Mouse (Mus musculus): ENCODE data around the gene Sh2d1b1.
"Not testable (repeated sequence)": the region's sequence is repeated elsewhere in the genome, so short reads cannot be mapped to it uniquely, and the experiment has no call there.

Gene Sh2d1b1

GRCm38 (mm10) chr1:170277016-170277415, at the start of gene Sh2d1b1:
Sh2d1b1 (plus strand) TSS chr1:170277320.
- DNase-seq (ENCODE audit: low spot score in 2 of 2), result no peak

DNA sequence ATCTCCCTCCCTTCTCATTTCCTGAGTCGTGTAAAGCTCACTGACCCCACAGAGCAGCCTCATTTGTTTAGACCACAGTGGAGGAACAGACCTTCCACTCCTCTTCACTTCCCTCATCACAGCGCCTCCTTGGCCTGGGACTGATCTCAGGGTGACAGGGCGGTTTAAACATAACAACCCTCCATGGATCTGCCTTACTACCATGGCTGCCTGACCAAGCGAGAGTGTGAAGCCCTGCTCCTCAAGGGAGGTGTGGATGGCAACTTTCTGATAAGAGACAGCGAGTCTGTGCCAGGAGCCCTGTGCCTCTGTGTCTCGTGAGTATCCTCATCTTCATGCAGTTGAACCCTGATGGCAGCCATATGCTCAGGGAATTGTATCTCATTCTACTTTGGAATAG, 44.4 kb upstream of the Sh2d1b1 start, which contains the start of gene Sh2d1b2:
TSS of gene Sh2d1b2 (plus strand) at position 62 of the 400 bp plus-strand sequence.
- not testable (repeated sequence) for DNase-seq (ENCODE audit: low spot score in 2 of 2)

GRCm38 (mm10) chr1:170245016-170245415, 32.1 kb upstream of the Sh2d1b1 start:
- no peak for DNase-seq (ENCODE audit: low spot score in 2 of 2)

DNA sequence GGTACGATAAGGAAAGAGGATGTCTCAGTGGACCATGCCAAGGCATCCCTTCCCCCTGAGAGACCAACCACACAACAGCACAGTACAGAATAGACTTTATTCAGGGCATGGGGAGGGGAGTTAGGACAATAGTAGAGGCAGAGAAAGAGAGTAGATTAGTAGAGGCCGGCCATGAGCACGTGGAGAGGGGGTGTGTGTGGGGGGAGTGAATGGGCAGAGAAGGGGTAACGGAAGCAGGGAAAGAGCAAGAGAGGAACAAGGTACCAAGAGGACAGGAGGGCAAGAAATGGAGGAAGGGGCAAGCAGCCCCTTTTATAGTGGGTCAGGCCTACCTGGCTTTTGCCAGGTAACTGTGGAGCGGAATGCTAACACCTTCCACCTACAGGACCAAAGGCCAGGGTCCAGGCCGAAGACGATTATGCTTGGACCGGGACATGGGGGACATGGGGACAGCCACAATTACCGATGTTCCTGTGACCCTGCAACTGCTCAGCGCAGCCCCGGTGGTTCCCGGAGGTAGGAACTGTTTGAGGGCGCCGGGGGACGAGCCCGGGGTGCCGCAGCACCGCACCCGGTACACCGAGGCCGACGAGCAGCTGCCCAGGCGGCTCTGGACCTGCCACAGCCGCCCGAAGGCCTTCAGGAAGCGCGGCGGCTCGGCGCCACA, 22.1 kb upstream of the Sh2d1b1 start:
- peak in 1 of 2 experiments; percentile 5 for DNase-seq (ENCODE audit: low spot score in 2 of 2)

- DNase-seq (ENCODE audit: low spot score in 2 of 2), result peak; percentile 67 to 71
These were observed 21.6 kb upstream of the Sh2d1b1 start for GRCm38 (mm10) chr1:170255560-170255910.

DNA sequence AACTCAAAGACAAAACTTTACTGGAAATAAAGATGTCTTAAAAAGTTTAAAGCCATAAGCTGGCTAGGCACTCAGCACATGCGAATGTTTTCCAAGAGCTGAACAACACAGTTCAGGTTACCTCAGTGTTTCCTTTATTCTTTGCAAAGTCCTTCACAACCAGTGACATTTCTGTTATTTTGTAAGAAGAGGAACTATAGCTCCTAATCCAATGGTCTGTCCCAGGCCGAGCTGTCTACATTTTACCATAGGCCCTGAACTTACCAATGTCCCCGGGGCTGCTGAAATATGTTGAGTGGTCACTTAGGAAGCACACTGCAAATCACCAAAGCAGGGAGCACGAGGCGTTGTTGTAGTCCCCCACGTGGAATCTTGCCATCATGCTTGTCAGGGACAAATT, 6.8 kb upstream of the Sh2d1b1 start:
- no peak for DNase-seq (ENCODE audit: low spot score in 2 of 2)

- DNase-seq (ENCODE audit: low spot score in 2 of 2), result no peak
These were observed 6.4 kb upstream of the Sh2d1b1 start for GRCm38 (mm10) chr1:170270696-170271095.

- DNase-seq (ENCODE audit: low spot score in 2 of 2), result no peak
These were observed 3.9 kb upstream of the Sh2d1b1 start for GRCm38 (mm10) chr1:170273252-170273651.

DNA sequence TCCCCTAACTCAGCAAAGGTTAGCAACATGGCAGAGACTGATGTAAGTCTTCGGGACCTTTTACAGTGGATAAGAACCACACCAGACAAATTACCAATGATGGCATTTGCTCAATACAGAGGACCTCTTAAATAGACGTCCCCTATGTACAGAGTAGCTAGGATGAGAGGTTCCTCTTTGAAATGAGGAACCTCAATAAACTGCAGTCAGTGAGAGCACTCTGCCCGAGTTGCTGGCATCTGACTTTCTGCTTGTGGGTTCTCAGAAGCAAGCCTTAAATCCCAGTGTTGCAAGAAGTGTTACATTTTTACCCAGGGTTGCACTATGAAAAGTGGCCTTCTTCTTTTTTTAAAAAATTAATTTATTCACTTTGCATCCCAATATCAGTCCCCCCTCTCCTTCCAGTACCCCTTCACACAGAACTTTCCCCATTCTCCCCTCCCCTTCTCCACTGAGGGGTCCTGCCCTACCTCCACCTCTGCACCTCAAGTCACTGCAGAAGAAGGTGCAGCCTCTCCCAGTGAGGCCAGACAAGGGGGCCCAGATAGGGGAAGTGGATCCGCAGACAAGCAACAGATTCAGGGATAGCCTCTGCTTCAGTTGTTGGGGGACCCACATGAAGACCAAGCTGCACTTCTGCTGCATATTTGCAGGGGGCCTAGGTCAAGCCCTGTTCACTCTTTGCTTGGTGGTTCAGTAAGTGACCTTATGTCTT, 5.5 kb downstream of the Sh2d1b1 start:
- DNase-seq (ENCODE audit: low spot score in 2 of 2), result no peak

- DNase-seq (ENCODE audit: low spot score in 2 of 2), result no peak
These were observed 15.3 kb downstream of the Sh2d1b1 start for GRCm38 (mm10) chr1:170292239-170292951.

DNA sequence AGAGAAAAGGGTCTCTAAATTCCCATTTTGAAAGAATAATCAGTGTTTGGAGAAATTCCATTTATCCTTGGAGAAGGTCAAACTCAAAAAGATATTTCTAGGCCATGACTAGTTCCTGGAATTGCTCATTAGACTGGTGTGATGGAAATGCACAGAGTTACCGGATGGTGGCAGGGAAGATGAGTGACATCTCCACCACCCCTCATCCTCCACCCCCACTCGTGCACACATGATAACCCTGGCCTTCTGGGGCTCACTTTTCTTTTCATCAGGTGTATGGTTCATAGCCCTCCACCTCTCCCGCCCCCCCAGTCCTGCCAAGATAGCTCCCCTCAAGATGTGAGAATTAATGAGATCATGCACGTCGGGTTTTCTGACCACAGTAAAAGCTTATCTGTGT, 16.1 kb downstream of the Sh2d1b1 start:
- DNase-seq (ENCODE audit: low spot score in 2 of 2), result no peak

DNA sequence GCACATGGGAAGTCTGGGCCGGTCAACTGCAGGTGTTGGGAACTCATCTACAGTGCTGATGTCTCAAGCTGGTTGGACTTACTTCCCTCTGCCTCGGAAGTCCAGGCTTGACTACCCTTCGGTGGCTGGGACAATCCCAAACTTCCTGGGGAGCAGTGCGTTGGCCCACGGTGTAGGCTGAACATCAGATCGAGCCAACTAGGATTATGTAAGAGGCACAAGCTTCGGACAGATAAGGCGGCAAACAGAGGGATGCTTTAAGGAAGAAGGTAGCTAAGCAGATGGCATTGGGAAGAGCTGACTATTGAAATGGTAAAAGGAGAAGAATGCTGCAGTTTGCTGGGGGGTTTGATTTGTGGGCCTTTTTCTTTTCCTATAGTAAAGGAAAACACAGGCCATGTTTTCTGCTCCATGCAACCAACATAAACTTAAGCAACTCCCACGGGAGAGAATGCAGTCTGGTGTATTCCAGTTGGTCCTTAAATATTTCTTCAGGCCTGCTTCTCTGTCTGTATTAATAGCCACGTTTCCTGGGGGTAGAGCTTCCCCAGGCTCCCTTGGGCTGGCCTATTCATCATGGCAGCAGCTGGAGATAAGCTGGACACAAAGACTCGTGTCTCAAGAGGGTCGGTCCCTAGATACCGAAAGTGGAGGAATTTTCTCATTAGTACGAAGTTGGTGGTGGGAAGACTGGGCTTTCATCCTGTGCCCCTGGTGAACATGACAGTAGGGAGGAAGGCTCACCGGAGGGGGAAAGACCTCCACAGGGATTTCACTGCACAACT, 17.9 kb downstream of the Sh2d1b1 start:
- no peak for DNase-seq (ENCODE audit: low spot score in 2 of 2)

DNA sequence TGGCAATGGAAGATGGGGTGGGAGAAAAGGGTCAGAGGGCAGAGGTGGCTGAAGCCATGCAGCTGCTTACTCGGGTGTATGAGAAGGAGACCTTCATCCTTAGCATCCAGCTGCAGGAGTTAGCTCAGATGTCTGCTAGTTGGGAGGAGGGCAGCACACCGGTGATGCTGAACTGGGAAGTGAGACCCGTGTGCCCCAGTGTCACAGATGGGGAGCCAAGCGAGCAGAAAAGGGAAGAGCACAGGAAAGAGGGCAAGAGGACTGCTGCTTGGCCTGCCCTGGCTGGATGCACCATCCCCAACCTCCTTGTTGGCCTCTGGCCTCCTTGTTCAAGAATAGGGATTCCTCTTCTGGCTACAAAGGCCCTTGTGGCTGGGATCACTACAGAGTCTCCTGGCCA, 22.4 kb downstream of the Sh2d1b1 start:
- no peak for DNase-seq (ENCODE audit: low spot score in 2 of 2)

DNA sequence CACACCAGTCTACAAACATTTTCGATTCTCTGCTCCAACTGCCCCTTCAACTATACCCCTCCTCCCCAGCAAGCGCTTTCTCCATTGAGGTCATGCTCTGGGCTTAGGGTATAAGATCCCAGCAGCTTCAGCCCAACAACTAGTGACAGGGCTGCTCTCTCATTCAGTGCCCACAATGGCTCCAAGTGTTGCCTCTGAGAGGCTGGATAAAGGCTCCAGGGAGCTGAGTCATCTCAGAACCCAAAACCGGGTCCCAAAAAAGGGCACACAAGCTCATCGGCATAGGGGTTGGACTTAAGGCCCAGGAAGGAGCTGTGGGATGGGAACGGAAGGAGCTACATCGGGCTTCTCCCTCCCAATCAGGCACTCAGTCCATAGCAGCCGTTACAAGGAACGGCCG, 24.6 kb downstream of the Sh2d1b1 start:
- DNase-seq (ENCODE audit: low spot score in 2 of 2), result no peak

DNA sequence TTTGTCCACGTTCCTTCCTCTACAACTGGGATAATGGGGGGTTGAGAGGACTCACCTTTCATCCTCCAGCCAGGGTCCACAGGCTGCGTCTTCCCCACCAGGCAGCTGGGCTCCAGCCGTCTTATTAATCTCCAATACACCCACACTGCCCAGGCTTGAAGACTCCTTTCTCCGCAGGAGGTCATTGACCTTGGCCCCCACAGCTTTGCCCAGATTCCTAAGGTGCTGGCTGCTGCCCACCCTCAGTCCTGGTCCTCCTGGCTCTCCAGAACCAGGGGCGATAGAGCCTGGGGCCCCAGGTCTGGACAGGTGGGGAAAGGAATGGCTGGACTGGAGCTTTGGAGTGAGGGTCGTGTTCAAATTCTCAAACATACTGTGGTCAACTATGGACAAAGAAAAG, 25.3 kb downstream of the Sh2d1b1 start:
- DNase-seq (ENCODE audit: low spot score in 2 of 2), result no peak

GRCm38 (mm10) chr1:170303103-170303502, 26.0 kb downstream of the Sh2d1b1 start:
- DNase-seq (ENCODE audit: low spot score in 2 of 2), result no peak

DNA sequence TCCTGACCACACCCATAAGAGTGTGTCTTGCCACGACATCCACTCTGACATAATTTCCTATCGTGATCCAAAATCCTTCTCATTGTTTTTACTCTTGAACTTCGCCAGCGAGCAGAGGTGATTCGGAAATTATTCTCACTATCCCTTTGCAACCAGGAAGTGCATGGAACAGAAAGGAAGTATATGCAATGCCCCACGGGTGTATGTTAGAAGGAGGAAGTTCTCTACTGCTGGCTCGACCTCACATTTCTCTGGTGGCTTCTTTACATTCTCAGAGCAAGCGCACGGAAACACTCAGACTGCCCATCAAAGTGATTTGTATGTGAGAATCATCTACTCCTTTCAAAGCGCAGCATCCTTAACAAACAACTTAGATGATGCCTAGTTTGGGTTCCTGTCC, 27.9 kb downstream of the Sh2d1b1 start:
- DNase-seq (ENCODE audit: low spot score in 2 of 2), result no peak

GRCm38 (mm10) chr1:170306232-170306631, 29.1 kb downstream of the Sh2d1b1 start, which contains the start of gene Gm7694:
Gm7694 (minus strand) TSS chr1:170306332.
- no peak for DNase-seq (ENCODE audit: low spot score in 2 of 2)

DNA sequence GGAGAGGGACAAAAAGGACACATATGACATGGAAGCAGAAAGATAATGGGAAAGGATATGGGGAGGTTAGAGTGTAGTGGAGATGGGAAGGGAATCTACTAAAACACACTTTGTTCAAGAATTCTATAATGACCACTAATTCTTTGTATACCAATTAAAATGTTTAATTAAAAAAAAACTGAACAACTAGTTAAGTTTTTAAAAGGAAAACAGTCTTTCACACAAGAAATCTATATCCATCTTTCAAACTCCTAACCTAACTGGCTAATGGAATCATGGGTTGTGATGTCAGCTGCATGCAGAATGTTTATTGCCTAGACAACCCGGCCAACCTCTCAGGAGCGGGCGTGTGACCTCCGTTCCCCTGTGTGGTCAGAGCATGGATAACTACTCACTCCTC, 31.4 kb downstream of the Sh2d1b1 start, which contains the start of gene Spata46:
TSS of gene Spata46 (plus strand) at position 301 of the 400 bp plus-strand sequence.
- no peak for DNase-seq (ENCODE audit: low spot score in 2 of 2)

- no peak for DNase-seq (ENCODE audit: low spot score in 2 of 2)
These were observed 34.3 kb downstream of the Sh2d1b1 start for GRCm38 (mm10) chr1:170311431-170311830.

- DNase-seq (ENCODE audit: low spot score in 2 of 2), result no peak
These were observed 44.9 kb downstream of the Sh2d1b1 start for GRCm38 (mm10) chr1:170322046-170322445.

DNA sequence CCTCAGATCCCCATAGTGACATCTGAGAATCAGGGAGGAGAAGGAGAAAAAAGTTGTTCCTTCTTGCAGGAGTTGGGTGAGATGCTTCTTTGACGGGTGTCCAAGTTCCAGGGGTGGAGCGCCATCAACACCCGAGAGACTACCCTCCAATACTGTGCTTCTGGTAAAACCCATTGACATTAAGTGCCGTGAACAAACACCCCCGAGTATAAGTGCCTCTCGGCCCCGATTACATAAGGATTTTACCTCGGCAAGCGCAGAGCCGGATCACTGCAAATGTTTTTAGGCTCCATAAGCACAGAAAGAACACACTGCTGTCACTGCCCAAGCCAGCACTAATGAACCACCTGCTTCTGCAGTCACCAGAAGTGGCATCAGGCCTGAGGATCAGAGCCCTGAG, 45.9 kb downstream of the Sh2d1b1 start:
- no peak for DNase-seq (ENCODE audit: low spot score in 2 of 2)
